Mouse (Mus musculus) embryonic fibroblast, embryonic 13.5 days (primary cell): ENCODE results near the gene Mmp19. TPM values are rescaled to one million over a fixed set of nuclear protein-coding genes. Genes with fewer than 3 reads are reported as not detected.

Source experiments
- H3K27ac ChIP-seq: 2 replicates; pipeline ENCODE4 v1.5.1; 2012; ENCODE audit warnings: low read length, control low read depth, inconsistent platforms; ENCODE audit not compliant: insufficient read depth
- H3K4me1 ChIP-seq: 2 replicates; pipeline ENCODE4 v1.6.1; 2011; ENCODE audit warnings: low read length; ENCODE audit not compliant: control insufficient read depth, insufficient read depth
- H3K4me3 ChIP-seq: 2 replicates; pipeline ENCODE4 v1.5.1; 2011; ENCODE audit warnings: mild to moderate bottlenecking, control low read depth, low read length; ENCODE audit not compliant: insufficient read depth
- CTCF ChIP-seq: IDR thresholded peaks from 2 replicates; pipeline ENCODE4 v1.5.1; 2011; ENCODE audit warnings: mild to moderate bottlenecking, control low read depth, low read length, moderate library complexity, borderline replicate concordance; ENCODE audit not compliant: insufficient read depth
- POLR2A ChIP-seq: IDR thresholded peaks from 2 replicates; pipeline ENCODE4 v1.6.1; 2011; ENCODE audit warnings: low read depth, mild to moderate bottlenecking, control low read depth, low read length, moderate library complexity
- polyA plus RNA-seq: library from polyadenylated mRNA; stranded (reverse); fragments of >200 nt; gene quantifications from 2 replicates; pipeline ENCODE4 v1.2.4, GENCODE M21; 2011; ENCODE audit warnings: low read depth; ENCODE audit not compliant: missing spikeins, insufficient read length

Gene Mmp19
- polyA plus RNA-seq, 1 experiment: 54.0 TPM

- peak within 1 kb of the TSS; percentile 67 for H3K27ac ChIP-seq
- peak within 1 kb of the TSS; percentile 97 for H3K4me3 ChIP-seq
- TF ChIP-seq CTCF: no peak
- H3K4me1 ChIP-seq: peaks cover 3% of the 10 kb centered on the region; the same call in 1 of the 2 replicates
These were observed 43.0 kb upstream of the Mmp19 start, which contains the start of gene Pym1 for GRCm38 (mm10) chr10:128747646-128748251. Pym1 (plus strand) TSS chr10:128747889.

GRCm38 (mm10) chr10:128748252-128748864 is 42.4 kb upstream of the Mmp19 start:
- TF ChIP-seq POLR2A (peak; percentile 70), CTCF (no peak)

GRCm38 (mm10) chr10:128772895-128773294 is 17.8 kb upstream of the Mmp19 start:
- TF ChIP-seq POLR2A: no peak
- TF ChIP-seq CTCF: no peak
- no peak overlapping the region for H3K27ac ChIP-seq
- no peaks in the 10 kb centered on the region for H3K4me1 ChIP-seq
- H3K4me3 ChIP-seq: no peak overlapping the region

More at GRCm38 (mm10) chr10:128748252-128748864, 42.4 kb upstream of the Mmp19 start:
- no peaks in the 10 kb centered on the region; the same call in 1 of the 2 replicates for H3K4me1 ChIP-seq
- H3K4me3 ChIP-seq: peak overlapping the region; percentile 97
- peak overlapping the region; percentile 67 for H3K27ac ChIP-seq

GRCm38 (mm10) chr10:128773685-128774084 is 17.0 kb upstream of the Mmp19 start:
- Histone ChIP-seq H3K4me1 (peaks cover 5% of the 10 kb centered on the region), H3K4me3 (no peak overlapping the region), H3K27ac (no peak overlapping the region)
- TF ChIP-seq POLR2A (no peak), CTCF (no peak)

DNA sequence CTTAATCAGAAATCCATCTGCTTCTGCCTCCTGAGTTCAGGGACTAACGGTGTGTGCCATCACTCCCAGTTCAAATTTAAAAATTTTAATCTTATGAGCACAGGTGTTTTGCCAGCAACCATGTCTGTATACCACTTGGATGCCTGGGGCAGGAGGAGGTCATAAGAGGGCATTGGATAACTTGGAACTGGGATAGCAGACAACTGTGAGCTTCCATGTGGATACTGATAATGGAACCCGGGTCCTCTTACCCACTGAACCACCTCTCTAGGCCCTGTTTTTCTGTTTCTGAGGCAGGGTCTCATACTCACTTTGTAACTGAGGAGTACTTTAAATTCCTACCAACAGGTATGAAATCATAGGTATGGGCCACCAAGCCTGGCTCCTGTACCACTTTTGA is 12.3 kb upstream of the Mmp19 start:
- TF ChIP-seq CTCF (no peak), POLR2A (no peak)
- peak overlapping the region; percentile 99 for H3K27ac ChIP-seq
- peaks cover 20% of the 10 kb centered on the region for H3K4me1 ChIP-seq
- H3K4me3 ChIP-seq: no peak overlapping the region

DNA sequence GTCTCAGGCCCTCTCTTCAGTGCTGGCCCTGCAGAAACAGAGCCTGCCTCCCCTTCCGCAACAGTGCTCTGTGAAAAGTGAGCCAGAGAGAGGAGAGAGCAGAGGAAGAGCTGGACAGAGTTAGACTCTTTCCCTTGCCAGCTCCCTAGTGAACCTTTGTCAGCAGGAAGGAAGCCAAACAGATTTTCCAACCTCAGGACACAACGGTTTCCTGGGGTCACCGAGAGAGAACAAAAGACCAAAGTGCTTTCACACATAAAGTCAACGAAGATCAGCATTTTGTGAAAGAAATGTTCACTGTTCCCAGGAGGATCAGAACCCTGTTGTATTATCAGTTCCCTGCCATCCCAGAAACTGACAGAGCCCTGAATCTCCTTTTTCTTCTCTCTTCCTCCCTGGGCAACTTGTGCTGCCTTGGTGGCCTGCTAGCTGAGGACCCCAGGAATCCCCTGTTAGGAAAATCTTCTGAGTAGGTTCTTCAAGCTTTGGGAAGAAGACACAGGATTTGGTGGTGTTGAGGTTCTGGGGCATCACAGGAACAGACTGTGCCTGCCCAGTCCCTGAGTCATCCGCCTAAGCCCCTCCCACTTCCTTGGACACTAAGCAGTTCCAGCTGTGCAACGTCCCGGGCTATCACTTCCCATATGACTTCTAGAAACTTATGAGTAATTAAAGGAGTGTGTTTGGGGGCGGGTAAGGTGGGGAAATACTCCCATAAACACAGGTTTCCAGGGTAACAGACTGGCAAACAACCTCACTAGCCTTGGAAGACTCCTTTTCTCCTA is 11.5 kb upstream of the Mmp19 start:
- peaks cover 20% of the 10 kb centered on the region for H3K4me1 ChIP-seq
- TF ChIP-seq CTCF (no peak), POLR2A (peak; percentile 50)
- peak overlapping the region; percentile 99 for H3K27ac ChIP-seq
- H3K4me3 ChIP-seq: no peak overlapping the region

DNA sequence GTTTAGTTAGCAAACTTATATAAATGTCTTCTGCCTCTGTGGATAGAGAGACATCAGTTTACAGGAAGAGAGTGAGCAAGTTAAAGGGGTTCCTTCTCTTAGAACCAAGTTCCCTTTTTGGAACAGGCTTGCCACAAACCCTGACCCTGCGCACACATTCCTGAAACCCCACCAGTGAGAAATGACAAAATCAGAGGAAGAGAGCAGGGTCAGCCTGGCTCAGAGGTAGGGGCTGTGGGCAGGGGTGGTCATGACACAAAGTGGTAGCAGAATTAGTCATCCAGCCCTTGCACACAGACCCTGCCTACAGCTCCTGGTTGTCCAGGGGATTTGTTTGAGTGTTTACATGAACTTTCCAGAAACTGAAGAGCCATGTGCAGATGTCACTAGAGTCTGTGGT is 10.5 kb upstream of the Mmp19 start:
- peak overlapping the region; percentile 69 for H3K27ac ChIP-seq

DNA sequence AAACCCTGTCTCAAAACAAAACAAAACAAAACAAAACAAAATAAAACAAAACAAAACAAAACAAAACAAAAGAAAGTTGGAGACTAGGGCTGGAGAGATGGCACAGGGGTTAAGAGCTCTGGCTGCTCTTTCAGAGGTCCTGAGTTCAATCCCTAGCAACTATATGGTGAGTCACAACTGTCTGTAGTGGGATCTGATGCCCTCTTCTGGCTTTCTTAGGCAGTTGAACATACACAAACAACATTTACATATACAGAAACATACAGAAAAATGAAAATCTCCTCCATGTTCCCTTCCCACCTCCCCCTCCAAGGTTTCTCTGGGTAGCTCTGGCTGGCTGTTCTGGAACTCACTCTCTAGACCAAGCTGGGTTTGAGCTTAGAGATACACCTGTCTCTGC is 1.3 kb downstream of the Mmp19 start:
- Histone ChIP-seq H3K4me3 (no peak overlapping the region), H3K27ac (no peak overlapping the region), H3K4me1 (0 out of 2 replicates have a peak, but pooled peaks cover 2% of the 10 kb centered on the region)
- no peak for TF ChIP-seq CTCF
- no peak for TF ChIP-seq POLR2A

More for the DNA sequence above, 10.5 kb upstream of the Mmp19 start:
- TF ChIP-seq POLR2A (no peak), CTCF (no peak)
- no peak overlapping the region for H3K4me3 ChIP-seq
- peaks cover 20% of the 10 kb centered on the region for H3K4me1 ChIP-seq

DNA sequence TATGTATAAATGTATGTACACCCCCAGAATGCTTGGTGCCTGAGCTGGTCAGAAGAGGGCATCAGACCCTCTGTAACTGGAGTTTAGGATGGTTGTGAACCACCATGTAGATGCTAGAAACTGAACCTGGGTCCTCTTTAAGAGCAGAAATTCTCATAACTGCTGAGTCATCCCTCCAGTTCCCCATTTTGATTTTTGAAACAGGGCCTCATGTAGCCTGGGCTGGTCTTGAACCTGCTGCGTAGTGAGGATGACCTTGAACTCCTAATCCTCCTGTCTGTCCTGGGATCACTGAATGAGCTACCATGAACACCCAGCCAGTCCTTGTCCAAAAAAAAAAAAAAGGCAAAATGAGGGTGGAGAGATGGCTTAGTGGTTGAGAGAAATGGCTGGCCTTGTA is 2.5 kb downstream of the Mmp19 start:
- H3K27ac ChIP-seq: no peak overlapping the region
- H3K4me3 ChIP-seq: no peak overlapping the region
- 0 out of 2 replicates have a peak, but pooled peaks cover 2% of the 10 kb centered on the region for H3K4me1 ChIP-seq
- TF ChIP-seq CTCF (no peak), POLR2A (no peak)
